Mouse (Mus musculus): ENCODE measurements around the gene Bcl7c.

Bcl7c gene

DNA sequence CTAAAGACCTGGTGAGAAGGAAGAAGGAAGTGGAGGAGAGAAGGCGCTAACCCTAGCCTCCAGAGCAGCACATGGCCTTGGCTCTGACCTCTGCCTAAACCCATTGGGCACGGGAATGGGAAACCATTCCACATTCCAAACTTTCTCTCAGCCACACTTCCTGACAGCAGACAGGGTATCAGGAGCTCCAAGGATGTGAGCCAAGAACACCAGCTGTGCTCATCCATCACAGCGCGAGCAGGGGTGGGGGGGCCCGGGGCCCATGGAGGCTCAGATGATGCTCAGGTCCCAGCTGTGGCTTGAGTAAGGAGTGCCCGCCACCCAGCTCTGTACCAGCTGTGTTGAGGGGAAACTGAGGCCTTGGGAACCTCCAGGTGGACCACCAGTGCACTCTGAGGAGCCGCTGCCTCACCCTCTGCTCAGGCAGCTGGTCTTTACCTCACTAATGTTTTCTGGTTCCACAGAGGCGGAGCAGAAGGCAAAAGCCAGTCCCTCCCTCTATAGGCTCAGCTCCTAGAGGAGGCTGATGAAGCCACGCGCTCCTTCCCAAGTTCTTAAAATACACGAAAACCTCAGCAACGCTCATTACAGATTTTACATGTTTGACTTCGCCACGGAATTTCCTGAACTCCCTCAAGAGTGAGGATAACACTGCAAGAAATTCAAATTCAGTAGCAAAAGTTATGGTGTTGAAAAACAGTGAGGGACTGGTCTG, 23.3 kb downstream of the Bcl7c start:
- no peak for DNase-seq (ENCODE audit: low read depth, low spot score)

DNA sequence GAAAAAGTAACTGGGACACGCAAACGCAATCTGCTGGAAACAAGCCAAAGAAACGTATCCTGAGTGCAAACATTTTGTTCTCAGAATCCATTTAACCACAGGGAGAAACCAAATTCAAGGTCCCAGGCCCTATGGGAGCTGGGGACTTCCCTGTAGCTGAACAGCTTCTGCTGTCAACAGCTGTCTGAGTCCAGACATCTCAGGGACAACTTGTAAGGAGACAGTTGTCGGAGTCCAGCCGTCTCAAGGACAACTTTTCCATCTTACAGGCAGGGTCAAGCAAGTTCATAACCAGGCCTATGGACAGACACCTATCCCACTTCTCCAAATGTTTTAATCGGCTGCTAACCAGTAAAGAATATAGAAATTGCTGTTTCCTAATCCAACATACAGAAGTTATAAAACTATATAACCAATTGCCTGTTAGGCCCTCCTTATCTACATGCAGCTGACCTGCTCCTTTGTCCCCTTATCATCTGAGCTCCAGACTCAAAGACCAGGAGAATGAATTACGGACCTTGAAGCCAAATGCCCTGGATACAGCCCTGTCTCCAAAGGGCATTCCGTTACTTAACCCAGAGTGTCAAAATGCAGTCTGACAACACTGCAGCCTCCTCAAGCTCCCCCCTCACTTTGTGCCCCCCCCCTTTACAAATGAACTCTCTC, 26.7 kb downstream of the Bcl7c start:
- no peak for DNase-seq (ENCODE audit: low read depth, low spot score)

DNA sequence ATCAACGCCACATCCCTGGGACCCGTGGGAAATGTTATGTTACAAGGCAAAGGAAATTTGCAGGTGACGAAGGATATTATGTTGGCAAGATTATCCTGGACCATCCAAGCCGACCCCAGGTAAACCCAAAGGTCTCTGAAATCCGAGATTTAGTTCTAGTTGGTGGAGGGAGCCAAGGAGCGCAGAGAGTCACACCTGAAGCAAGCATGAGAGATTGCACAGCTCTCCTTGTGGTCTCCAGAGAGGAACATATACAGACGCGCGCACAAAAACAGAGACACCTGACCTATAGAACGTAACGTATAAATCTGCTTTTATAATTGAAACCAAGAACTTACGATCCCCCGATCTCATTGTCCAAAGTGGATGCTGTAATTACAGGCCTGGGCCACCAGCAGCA, 28.2 kb downstream of the Bcl7c start:
- no peak for DNase-seq (ENCODE audit: low read depth, low spot score)

DNA sequence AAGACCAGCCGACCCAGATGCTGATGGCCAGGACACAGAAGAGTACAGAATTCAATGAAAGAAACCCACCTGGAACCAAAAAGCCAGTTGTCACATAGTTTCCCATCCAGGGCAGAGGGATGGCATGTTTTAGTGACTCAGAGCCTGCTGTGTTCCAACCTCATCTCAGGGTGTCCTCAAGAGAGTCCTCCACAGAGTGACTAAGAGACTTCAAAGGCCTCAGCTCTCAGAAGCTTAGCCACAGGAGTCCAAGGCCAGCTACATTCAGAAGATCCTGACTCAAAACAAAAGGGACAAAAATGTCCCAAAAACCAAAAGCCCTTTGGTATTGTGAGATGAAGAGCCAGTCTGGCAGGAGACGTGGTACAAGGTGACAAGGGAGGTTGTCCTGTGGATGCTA, 29.9 kb downstream of the Bcl7c start:
- DNase-seq (ENCODE audit: low read depth, low spot score) = no peak

DNA sequence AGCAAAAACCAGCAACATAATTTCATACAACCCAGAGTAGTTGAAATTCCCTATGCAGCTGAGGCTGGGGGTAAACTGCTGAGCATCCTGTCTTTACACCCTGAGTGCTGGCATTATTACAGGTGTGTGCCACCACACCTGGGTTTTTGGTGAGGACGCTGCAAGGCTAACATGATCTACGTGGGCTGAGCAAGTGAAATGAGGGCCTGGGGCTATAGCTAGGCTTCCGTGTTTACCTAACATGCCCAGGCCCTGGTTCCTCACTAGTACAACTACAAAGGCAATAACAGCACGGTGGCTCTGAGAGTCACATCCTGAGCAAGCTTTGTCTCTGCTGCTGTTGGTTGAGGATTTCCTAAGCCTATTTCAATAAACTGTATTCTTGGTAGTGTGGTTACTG, 31.1 kb downstream of the Bcl7c start:
- no peak for DNase-seq (ENCODE audit: low read depth, low spot score)

DNA sequence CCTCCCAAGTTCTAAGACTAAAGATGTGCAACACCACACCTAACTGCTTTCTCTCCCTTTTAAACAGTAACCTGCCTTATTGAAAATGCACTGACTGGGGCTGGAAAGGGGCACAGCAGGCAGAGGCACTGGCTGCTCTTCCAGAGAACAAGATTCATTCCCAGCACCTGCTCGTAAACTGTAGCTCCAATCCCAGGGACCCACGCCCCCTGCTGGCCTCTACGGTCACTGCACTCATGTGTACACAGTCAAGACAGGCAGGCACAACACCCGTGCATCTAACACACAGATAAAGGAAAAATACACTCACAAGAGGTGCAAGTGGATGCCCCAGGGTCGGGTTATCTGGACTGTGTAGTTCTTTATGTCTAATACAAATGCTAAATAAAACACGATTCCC, 31.7 kb downstream of the Bcl7c start:
- peak; percentile 74 for DNase-seq (ENCODE audit: low read depth, low spot score)

DNA sequence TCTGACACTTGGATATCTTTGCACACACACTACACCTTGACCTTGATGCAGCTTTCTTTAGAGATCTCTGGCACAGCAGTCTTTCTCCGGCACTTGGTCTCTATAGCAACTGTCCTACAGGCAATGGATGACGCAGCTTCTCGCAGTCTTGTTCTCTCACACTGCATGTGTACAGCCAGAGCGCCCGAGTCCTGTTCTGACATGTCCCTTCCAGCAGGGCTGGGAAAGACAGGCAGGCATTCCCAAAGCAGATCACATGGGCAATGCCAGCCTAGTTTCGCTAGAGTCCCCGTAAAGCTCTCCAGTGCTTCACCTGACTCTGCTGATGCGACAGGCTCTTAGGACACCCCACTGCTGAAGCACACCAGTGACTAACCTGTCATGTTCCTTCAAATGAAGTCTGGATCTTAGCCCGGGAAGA, 33.3 kb downstream of the Bcl7c start:
- DNase-seq (ENCODE audit: low read depth, low spot score) = no peak

DNA sequence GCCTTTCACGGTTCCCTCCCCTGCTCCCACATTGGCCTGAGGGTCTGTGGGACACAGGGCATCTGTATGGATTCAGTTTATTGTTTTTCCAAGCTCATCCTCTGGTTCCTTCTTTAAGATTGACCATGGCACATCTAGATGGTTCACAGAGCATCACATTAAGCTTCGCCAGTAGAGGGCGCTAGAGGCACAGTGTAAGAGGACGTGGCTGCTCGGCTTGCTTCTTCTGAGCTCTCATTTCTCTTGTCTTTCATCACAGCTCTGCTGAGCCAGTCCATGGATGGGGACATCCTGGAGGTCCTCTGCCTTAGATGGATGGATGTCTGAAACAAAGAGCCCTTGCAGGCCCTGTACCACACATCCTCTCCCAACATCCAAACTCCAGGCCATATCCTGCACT, 33.8 kb downstream of the Bcl7c start:
- peak; percentile 91 for DNase-seq (ENCODE audit: low read depth, low spot score)

DNA sequence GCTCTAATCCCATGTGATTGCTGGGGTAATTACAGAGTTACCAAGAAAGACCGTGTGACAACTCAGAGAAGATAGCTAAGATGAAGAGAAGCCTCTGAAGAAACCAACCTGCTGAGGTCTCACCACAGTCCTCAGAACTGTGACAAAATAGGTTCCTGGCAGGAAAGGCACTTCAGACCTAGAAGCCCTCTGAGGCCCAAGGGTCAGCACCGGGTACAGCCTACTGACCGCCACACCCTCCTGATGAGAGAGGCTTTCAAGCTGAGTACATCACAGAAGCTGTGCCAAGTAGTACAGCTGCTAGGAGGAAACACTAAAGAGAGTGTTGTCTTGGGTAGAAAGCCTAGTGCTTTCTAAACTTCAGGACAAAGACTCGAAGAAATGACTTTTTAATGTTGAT, 36.0 kb downstream of the Bcl7c start:
- no peak for DNase-seq (ENCODE audit: low read depth, low spot score)

DNA sequence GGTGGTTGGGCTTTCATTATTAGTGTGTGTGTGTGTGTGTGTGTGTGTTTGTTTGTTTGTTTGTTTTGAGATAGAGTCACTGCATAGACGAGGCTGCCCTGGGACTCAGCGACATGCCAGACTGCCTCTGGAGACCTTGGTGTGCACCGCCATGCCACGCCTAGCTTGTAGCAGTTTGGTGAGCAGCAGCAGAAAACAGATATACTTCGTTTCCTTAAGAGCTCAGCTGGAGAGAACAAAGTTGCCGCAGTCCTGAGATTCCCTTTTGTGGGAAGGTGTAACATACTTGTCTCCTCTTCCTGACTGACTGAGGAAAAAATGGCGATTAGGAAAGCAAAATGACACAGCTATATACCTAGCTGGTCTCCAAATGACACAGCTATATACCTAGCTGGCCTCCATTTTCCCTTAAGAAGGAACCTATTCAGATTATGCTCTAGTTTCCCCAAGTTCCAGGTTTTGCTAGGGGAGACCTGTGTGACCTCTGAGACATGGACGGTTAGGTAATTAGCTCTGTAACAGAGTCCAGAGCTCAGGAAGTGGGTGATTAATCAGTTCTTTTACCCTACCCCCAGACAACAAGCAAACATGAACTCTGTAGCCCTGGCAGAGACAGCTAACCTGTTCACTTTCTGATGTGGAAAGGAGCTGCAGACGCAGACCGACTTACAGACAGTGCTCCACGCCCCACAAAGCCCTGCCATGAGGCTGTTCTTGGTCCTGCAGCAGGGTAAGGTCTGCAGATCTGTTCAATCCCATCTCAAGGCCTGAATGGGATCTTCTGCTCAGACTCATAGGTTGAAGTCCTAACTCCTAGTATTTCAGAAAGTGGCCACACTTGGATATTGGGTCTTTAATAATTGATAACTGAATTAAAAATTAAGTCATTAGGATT, 36.6 kb downstream of the Bcl7c start:
- DNase-seq (ENCODE audit: low read depth, low spot score) = no peak

DNA sequence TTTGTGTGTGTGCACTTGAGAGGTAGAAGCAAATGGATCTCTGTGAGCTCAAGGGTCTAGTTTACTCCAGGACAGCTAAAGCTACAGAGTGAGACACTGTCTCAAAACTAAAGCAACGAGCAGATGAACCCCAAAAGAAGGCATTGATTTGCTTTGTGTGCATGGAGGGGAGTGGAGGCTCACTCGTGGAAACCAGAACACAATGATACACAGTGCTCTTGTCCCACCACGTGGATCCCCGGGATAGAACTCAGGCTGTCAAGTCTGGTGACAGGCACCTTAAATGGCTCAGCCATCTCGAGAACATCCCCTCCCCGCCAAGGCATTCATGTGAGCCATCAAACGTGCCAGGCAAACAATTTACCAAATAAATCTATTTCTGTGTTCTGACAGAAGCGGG, 41.6 kb downstream of the Bcl7c start:
- no peak for DNase-seq (ENCODE audit: low read depth, low spot score)

DNA sequence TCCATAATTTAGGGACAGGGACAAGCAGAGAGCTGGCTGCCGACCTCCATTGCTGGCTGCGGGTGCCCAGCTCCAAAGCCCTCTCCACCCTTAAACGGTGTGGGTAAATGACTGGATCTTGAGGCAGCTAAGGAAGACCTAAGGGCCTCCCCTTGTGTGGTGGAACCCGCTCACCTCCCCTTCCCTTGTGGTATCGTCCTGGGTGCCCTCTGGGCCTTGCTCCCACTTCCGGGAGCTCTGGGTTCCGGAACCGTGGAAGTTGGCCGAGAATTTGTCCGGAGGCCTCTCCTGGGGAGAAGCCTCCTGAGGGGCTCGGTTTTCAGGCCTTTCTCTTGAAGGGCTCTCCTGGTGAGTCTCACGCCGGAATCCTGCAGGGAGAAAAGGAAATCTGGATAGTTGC, 42.1 kb downstream of the Bcl7c start:
- no peak for DNase-seq (ENCODE audit: low read depth, low spot score)

DNA sequence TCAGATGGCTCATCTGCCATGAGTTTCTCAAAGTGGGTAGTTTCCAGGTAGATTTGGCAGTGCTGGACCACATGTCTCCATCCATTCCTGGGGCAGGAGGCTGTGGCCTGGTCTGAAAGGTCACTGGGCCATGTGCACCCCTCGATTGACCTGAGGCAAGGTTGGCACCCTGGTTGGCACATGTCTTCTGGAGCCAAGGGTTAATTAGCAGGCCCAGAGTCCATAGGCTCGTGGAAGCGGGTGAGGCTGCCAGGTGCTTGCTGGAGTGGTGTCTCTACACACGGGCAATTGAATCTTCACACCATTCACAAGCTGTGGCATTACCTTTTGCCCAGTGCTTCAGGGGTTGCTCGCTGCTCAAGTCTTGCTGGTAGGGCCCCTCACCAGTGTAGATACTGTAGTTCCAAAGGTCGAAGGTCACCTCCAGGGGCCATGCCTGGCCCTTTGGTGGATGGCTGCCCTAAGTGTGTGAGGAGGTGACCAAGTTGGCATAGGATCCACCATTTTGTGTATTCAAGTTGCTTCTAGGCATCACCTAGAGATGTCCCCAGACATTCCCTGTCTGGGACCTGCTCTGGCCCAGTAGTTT, 42.6 kb downstream of the Bcl7c start:
- no peak for DNase-seq (ENCODE audit: low read depth, low spot score)

DNA sequence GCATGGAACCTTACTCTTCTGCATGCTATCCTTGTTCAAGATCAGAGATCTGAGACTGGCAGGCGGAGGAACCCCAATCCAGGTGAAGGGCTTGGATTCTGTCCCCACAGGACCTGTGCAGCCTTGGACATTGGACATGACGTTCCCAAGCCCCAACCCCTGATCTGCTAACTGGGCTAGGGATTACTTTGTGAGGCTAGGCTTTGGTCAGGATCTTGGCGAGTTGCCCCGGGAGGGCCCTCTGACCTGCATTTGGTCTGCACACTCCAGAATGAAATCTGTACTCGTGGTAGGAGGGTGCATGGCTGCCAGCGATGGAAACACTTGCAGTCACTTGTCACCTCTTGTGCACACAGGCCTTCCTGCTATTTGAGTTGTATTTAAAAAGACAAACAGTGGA, 45.8 kb downstream of the Bcl7c start:
- DNase-seq (ENCODE audit: low read depth, low spot score) = no peak

DNA sequence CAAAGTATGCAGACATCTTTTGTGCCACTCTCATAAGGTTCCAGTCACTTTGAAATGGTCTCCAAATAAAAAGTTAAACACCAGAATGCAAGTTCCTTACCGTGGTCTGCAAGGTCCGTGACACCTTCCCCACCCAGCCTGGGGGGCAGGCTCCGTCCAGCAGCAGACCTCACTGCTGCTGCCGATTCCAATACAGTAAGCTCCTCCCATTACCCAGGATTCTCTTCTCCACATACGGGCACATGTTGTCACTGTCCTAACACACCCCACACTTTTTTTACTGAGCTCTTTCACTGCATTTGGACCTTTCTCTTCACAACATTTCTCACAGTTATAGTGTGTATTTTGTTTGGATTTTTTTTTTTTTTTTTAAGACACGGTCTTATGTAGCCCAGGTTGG, 46.9 kb downstream of the Bcl7c start:
- DNase-seq (ENCODE audit: low read depth, low spot score) = no peak

DNA sequence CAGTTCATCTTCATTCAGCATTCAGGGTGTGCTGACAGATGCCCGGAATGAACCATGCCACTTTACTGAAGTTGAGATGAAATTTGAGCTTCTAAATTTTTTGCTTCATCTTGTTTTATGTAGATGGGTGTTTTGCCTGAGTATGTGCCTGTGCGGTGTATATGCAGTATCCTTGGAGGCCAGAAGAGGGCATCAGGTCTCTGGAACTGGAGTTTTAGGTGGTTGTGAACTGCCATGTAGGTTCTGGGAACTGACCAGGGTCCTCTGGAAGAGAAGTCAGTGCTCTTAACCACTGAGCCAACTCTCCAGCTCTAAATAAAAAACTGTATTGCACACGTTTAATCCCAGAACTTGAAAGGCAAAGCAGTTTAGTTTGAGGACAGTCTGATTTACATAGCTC, 47.9 kb downstream of the Bcl7c start:
- DNase-seq (ENCODE audit: low read depth, low spot score) = no peak

DNA sequence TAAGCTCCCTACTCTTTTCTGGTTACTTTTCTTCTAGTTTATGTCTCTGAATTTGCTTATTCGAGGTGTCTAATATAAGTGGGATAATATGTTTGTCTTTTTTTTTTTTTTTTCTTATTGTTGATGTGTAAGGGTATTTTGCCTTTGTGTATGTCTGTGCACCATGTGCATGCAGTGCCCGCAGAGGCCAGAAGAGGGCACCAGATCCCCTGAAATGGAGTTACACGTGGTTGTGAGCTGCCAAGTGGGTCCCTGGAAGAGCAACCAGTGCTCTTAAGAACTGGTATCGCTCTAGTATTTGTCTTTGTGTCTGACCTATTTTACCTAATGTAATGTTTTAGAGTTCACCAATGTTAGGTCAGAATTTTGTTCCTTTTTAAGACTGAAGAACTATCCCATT, 51.8 kb downstream of the Bcl7c start:
- DNase-seq (ENCODE audit: low read depth, low spot score) = peak; percentile 72

DNA sequence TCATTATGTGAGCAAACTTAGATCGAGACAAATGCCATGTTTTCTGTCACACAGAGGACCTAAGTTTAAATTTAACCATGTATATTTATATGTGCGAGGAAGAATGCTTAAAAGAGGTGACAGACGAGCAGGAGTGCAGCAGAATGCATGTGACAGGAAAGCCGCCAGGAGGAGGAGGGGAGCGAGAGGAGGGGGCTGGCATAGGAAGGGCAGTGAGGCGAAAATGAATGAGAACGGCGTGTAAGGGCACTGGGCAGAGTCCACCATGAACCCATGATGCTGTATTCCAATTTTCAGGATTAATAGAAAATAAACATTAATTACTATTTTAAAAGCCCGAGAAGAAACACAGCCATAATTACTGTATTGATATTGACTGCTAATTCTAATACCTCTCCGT, 54.4 kb downstream of the Bcl7c start:
- no peak for DNase-seq (ENCODE audit: low read depth, low spot score)

DNA sequence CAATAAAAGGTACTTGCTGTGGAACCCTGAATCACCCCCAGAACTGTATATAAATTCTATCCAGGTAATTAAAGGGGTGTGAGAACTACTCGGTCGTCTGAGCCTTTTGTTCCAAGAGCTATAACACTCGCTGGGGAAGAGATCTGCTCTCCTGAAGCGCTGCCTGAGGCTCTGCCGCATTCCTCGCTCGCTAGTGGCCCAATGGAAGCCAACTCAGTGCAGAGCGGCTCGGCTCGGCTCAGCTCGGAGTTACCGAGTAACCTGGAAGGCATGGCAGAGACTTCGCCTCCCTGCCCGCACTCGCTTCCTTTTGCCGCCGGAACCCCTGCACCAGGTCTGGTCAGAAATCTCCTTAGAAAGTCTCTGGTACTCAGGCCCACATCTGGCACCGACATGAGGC, 56.7 kb downstream of the Bcl7c start:
- DNase-seq (ENCODE audit: low read depth, low spot score) = no peak

DNA sequence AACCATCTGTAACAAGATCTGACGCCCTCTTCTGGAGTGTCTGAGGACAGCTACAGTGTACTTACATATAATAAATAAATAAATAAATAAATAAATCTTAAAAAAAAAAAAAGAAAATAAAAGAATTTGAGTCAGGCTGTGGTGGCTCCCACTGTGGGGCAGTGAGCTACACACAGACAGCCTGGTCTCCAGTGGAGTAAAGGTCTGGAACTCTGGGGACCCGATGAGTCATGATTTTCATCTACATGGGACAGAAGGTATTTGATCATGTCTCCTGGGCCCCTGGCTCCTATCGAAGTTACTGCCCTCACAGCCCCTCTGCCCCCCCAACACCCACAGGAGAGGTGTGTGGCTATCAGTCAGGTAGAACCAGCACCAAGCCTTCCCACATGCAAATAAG, 57.1 kb downstream of the Bcl7c start:
- no peak for DNase-seq (ENCODE audit: low read depth, low spot score)

DNA sequence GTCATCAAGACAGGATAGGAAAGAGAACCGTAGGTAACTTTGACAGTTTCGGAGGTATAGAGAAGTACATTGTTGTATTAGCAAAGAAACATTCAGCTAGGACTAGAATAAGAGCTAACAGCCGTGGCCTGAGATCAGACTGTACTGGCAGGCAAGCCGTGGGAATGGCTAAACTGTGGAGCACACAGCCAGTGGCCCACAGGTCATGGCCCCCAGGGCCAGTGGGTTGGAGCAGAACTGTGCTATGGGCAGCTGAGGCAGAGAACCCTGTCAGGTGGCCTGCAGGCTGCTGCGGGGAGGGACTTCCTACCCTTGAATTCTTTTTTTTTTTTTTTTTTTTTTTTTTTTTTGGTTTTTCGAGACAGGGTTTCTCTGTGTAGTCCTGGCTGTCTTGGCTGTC, 59.5 kb downstream of the Bcl7c start:
- DNase-seq (ENCODE audit: low read depth, low spot score) = no peak

DNA sequence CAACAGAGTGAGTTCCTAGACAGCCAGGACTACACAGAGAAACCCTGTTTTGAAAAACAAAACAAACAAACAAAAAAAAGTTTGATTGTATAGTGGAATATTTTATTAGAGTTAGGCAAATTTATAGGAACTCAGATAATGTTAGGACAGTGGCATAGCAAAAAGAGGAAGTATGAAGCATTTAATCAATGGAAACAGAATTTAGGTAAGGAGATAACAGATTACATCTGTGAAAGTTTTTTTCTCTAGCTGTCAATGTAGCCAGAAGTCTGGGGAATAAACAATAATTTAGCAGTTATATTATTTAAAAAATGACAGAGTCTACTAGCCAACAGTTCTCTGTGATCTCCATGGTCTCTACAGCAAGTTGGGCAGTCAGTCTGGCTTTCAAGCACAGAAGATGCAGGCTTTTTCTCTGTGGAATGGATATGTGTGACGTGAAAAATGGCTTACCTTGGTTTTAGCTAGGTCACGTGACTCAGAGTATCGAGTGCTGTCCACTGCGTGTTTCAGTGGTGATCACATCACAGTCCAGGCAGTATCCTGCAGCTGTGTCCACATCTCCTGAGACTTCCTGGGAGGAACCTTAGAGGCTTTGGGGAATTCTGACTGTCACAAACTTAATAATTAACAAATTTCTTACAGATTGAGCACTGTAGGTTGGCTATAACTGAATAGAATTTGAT, 60.1 kb downstream of the Bcl7c start:
- DNase-seq (ENCODE audit: low read depth, low spot score) = no peak

All from CD4-positive, CD25-positive, alpha-beta regulatory T cell, adult 2 months (primary cell).